Mouse (Mus musculus) kidney, postnatal 4 days (tissue): Measurements from ENCODE around the gene Spata22.
"Not testable (repeated sequence)": the region's sequence is repeated elsewhere in the genome, so short reads cannot be mapped to it uniquely, and the experiment has no call there.

Experiments
- DNase-seq, 2 experiments: peaks; one replicate each; pipeline ENCODE4 v3.0.0; 2021; ENCODE audit warnings: mixed read lengths in 2 of 2

Gene Spata22

DNA sequence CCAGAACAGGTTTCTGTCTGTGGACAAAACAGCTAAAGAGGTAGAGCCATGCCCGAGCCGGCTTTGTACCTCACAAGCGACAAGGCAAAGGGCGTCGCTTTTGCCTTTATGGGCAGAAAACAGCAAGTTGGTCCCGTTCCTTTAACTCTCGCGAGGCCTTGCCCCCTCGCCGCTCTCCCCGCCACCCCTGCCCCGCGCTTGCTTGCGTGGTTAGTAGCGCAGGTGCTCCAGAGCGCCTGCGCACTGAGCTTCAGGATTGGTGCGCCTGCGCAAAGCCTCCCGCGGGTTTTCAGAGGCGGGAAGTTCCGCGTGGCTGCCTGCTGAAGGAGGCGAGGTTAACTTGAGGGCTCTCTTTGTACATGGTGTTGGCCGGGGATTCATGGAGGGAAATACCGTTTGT, at the start of gene Spata22, which contains the start of the genes Aspa and Gm49340:
Spata22 (plus strand) TSS at position 300 of the 400 bp plus-strand sequence.
Aspa (minus strand) TSS at position 155 of the 400 bp plus-strand sequence.
Gm49340 (plus strand) TSS at position 300 of the 400 bp plus-strand sequence.
- no peak for DNase-seq

GRCm38 (mm10) chr11:73280710-73281109, 48.8 kb upstream of the Spata22 start:
- peak in 1 of 2 experiments; percentile 15 for DNase-seq

DNA sequence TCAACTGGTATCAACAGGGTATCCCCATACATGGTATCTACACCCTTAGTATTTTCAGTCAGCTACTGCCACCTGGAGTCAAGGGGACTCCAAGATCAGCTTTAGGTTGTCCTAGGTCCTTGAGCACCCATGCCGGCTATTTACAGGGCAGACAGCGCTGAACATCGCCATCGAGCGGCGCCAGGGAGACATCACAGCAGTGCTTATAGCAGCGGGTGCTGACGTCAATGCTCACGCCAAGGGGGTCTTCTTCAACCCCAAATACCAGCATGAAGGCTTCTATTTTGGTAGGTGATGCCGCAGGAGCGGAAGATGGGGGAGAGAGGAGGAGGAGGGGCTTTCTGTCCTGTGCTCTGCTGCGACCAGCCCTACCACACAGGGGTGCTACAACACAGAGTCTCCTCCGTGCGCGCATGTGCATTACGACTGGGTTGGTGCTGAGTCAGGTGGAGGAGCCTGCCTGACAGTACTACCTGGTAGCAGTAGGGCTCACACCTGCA, 48.0 kb upstream of the Spata22 start:
- DNase-seq = peak; percentile 65 to 78

GRCm38 (mm10) chr11:73283369-73283768, 46.2 kb upstream of the Spata22 start:
- peak; percentile 70 to 75 for DNase-seq

DNA sequence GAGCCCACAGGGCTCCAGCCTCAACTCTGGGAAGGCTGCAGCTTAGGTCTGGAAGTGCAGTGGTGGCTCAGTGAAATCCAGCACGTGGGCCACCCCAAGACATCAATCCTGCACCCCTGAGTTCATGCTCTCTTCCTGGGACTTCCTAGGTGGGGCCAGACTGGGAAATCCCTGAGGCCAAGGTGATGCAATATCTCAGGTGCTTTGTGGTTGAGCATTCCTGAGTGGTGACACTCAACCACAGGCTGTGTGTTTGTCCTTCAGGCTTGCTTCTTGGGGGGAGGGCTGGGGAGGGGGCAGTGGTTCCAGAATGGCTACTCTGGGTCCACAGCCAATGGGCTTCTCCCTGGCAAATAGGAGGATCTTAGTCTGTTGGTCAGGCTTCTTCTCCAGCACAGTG, 45.6 kb upstream of the Spata22 start:
- no peak for DNase-seq

DNA sequence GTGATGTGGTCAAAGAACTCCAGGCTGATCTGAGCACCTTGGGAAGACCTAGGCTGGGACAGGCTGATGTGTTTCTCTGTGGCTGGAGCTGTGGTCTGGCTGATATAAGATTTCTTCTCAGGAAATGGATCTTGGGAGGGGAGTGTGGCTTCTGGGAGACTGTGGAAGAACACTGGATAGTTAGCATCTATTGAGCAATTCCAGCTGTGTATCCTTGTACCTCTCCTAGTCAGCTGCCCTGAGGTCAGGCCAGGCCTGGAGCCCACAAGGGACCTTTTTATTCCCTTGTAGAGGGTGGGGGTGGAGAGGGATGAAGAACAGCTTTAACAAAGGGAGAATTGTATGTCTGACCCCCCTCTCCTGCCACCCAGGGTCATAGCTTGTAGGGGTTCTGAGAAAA, 45.2 kb upstream of the Spata22 start:
- no peak for DNase-seq

DNA sequence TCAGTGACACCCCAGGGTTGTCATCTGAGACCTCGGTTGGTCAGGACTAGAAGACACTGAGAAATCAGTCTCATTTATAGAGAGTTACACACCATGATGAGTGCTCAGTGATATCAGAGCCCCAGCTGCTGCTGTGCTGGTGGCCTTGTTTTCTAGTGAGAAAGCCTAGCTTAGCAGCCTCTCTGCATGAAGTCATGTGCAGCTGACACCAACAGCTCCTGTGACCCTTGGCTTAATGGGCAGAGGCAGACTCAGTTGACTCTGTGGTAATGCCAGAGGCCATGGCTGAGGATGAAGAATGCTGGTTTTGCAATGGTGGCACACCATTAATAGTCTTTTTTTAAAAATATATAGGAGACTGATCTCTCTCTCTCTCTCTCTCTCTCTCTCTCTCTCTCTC, 39.9 kb upstream of the Spata22 start:
- no peak for DNase-seq

- DNase-seq = no peak
These were observed 26.4 kb upstream of the Spata22 start for GRCm38 (mm10) chr11:73303123-73303522.

DNA sequence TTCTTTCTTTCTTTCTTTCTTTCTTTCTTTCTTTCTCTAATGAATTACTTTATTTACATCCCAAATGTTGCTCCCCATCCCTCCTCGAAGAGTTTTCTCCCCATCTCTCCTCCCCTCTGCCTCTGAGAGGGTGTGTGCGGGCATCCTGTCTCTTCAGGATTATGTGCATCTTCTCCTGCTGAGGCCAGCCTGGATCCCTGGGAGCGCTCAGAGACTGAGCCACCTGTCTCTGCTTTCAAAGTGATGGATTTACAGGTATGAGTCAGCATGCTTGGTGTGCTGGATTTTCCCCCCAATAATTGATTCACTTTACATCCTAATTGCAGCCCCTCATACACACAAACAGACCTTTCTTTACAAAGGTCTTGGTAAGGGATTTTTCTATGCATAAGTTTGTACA, 13.6 kb upstream of the Spata22 start:
- DNase-seq = no peak

DNA sequence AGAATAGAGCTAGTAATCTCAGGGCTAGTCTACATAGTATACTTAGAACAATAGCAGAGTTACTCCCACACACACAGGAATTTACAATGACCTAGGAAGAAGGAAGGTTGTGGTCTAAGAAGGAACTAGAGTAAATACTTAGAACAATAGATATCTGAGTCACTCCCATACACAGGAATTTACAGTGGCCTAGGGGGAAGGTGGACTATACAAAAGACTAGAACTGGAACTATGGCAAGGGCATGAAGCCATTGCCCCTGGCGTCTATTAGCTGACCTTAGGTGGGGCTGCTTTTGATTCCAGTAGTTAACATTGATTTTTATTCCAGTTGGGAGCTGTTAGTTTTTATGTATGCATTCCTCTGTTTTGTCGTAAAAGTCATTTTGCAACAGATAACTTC, 11.0 kb upstream of the Spata22 start:
- DNase-seq = not testable (repeated sequence)

DNA sequence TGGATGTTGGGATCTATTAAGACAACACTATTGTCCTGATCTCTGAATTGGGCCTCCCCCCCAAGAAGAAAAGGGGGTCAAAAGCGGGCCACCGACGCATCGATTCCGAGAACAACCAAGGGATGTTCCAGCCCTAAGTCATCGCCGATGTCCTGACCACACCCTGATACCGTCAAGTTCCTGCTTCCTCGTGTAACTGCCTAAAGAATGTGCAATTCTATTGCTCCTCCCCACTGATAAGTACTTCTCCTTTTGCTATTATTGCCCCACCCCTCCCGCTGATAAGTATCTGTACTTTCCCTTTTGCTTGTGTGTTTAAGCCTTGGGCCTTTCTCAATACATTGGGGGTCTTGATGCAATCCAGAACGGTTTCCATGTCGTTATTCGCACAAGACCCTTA, 8.5 kb upstream of the Spata22 start:
- not testable (repeated sequence) for DNase-seq

DNA sequence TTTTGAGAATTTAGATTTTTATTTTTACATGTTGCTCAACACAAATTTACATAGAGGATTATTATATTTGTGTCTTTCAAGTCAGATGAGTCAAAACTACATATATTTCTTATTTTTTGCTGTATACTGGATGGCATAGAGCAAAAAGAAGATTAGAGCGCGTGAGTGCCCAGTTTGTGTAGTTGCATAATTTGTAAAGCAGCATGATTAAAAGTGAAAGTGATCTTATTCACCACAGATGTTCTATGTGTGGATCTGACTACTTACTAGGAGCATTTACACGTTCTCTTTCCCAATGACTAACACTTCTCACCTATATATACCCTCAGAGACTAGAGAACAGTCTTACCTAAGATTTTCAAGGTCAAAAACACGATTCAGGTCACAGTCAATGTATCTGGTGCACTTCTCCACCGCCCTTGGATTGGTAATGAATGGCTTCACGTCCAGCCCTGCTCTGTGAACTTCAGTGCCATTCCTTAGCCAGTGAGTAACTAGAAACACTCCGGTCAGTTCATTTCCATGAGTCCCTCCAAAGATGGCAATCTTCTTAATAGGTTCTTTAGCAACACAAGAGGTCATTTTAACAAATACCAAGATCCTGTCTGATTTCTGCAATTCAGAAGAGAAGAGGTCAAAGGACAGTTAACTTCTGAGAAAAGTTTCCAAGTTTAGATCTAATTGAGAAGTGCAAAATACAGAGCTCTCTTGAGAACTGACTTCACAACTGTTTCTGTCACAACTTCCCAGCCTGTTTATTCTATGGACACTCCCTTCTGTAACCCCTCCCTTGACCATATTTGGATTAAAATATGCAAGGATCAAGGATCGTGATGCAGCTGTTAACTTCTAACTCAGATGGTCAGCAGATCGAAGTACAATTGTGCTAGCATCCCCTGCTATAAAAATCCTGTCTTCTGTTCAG, 5.4 kb upstream of the Spata22 start:
- no peak for DNase-seq

DNA sequence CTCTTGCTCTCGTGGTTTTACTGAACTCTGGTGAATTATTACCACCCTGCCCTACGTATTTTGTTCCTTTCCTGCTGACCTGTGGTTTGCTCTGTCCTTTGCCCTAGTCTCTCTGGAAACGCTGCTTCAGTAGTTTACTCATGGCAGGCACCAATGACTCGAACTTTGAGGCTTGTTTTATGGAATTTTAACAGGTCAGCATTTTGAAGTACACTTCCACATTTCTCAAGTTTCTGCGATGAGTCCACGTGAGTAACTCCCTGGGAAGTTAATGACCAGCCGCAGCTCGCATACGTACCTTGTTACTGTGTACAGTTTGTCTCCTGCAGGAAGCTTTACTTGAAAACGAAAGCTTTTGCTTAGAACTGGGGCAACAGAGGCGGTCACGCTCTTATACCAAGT, 3.1 kb upstream of the Spata22 start:
- DNase-seq = peak; percentile 44 to 68

DNA sequence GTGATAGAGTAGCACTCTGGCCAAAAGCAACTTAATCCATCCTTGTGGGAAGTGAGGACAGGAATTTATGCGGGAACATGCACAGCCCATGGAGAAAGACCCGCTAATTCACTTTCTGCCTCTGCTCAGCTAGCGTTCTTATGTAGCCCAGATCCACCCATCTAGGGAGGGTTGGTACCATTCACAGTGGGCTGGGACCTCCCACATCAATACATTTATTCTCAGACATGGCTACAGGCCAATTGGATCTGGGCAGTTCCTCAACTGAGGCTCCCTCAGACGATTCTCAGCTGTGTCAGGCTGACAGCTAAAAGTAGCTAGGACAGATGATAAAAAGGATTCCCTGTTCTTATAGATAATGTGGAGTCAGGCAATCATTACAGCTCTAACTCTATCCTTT, 2.2 kb upstream of the Spata22 start:
- DNase-seq = peak in 1 of 2 experiments; percentile 9

GRCm38 (mm10) chr11:73333357-73333756, 3.8 kb downstream of the Spata22 start:
- DNase-seq = no peak

GRCm38 (mm10) chr11:73336919-73337318, 7.4 kb downstream of the Spata22 start:
- no peak for DNase-seq

GRCm38 (mm10) chr11:73350483-73350882, 20.9 kb downstream of the Spata22 start, which contains the start of gene Olfr20:
TSS of gene Olfr20 (plus strand) at chr11:73350783.
- no peak for DNase-seq

DNA sequence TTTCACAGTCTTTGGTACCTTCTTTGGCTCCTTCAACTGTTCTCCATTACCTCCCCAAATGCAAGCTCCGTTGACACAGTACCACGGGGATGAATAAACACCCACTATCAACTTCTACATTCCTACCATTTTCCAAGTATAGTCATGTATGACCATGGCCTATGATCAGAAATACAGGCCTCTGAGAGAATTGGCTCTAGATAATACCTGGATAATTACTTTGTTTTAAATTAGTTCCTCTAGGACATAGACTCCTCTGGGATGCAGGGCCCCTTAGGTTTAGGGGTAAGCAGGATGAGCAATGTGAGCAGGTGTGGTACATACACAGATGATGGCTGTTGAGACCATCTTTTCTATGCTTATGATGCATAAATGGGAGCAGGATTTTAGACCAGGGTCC, 41.4 kb downstream of the Spata22 start, which contains the start of gene Olfr376:
Olfr376 (plus strand) TSS at position 301 of the 400 bp plus-strand sequence.
- no peak for DNase-seq

DNA sequence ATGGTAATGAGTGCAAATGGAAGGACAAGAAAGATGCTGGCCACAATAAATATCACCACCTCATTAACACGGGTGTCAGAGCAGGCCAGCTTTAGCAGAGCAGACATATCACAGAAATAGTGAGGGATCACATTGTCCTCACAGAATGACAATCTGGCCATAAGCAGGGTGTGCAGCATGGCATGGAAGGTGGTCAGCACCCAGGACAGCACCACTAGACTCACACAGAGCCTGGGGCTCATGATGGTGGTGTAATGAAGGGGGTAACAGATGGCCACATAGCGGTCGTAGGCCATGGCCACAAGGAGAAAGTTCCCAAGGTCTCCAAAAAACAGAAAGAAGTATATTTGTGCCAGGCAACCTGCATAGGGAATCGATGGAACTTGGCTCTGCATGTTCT, 65.8 kb downstream of the Spata22 start:
- peak; percentile 54 to 56 for DNase-seq
